Mouse (Mus musculus) stomach, postnatal 0 days (tissue): ENCODE data around the gene Slc1a3.
A peak's percentile ranks its signal among the peaks of the same experiment; 100 is the strongest.

Source experiments
- CTCF ChIP-seq: IDR thresholded peaks from 2 replicates; pipeline ENCODE4 v1.5.1; 2016; ENCODE audit warnings: antibody characterized with exemption, low read depth, mild to moderate bottlenecking, moderate library complexity
- EP300 ChIP-seq: optimal IDR thresholded peaks from 2 replicates; pipeline ENCODE3; 2016; ENCODE audit warnings: antibody characterized with exemption

DNA sequence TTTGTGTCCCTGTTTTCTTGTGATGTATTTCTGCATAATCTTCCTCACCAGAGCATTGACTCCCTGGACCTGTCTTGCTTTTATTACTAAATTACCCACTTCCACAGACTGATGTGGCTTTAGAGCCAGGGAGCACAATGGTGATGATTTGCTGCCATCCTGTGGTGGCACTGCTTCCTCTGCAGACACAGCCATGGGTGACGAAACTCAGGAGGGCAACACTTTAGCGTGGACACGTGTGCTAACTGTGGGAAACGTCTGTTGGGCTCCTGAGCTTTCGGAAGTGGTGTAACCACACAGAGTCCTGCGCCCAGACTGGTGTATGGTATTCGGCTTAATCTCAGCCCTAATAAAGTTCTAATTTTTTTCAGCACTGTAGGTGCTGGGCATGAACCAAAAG lies 85.2 kb downstream of the Slc1a3 start:
- TF ChIP-seq CTCF (peak; percentile 81), EP300 (no peak)
